8 mouse cellular contexts compared by ENCODE assay signal in the genomic region with DNA sequence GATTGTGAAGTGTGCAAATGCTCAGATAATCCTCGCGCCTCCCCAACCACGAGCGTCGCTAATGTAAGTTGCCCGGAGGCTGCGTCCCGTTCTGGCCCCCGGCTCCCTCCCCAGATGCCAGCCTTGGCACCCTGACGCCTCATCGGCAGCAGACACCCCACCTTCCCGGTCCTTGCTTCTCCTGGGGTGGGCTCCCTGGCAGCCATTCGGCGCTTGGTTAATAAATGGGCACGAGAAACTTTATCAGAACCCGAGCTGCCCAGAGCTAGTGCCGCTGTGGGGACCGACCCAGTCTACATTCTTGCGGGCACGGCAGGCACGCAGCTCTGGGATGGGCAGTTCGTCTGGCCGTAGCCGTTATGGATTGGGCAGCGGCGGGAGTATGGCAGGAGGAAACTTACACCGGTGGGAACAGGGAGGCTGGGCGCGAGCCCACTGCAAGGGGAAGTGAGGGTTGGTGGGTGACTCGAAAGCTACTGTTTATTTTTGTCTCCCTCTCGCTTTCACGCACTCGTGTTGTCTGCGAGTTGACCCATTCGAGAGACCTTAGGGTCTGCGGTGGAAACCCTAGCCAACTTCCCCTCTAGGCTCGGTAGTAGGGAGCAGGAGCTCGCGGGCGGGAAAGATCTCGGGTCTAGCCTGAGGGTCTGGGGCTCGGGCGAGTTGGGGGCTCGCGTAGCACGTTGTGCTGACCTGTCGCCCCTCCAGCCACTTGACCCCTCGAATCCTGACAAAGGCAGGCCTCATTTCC. TPM values are rescaled to one million over a fixed set of nuclear protein-coding genes. Genes with fewer than 3 reads are reported as not detected.
DNase-seq lines count a peak whose midpoint lies in the region; ATAC-seq and TF ChIP-seq lines count a peak whose summit lies in the region.

No protein-coding gene starts in this region.

- WGBS in intestine, embryonic 15.5 days, result under 1% methylated on average over 48 of the region's 48 CpGs
- WGBS in liver, embryonic 12.5 days (ENCODE audit: insufficient replicate concordance), result under 1% methylated on average over 48 of the region's 48 CpGs
- WGBS in stomach, embryonic 15.5 days, result under 1% methylated on average over 48 of the region's 48 CpGs

- peaks cover 22% of the 10 kb centered on the region for H3K4me1 ChIP-seq in intestine, embryonic 15.5 days (replicated peaks)
- H3K4me1 ChIP-seq in liver, embryonic 12.5 days, result peaks cover 55% of the 10 kb centered on the region
- H3K4me1 ChIP-seq in stomach, embryonic 15.5 days, result peaks cover 20% of the 10 kb centered on the region

- H3K27ac ChIP-seq in left cerebral cortex, adult 2 months, result peak overlapping the region; percentile 100
- H3K27ac ChIP-seq in intestine, embryonic 15.5 days, result peak overlapping the region; percentile 95
- H3K27ac ChIP-seq in liver, embryonic 12.5 days, result peak overlapping the region; percentile 94
- peak overlapping the region; percentile 99 for H3K27ac ChIP-seq in stomach, embryonic 15.5 days

- no peak for TF ChIP-seq CTCF in left cerebral cortex, adult 2 months (IDR thresholded peaks at IDR 0.05)

- peak overlapping the region; percentile 95 for H3K9ac ChIP-seq in intestine, embryonic 15.5 days
- H3K9ac ChIP-seq in liver, embryonic 12.5 days, result peak overlapping the region; percentile 88
- peak overlapping the region; percentile 90 for H3K9ac ChIP-seq in stomach, embryonic 15.5 days

- H3K36me3 ChIP-seq in intestine, embryonic 15.5 days, result no peaks in the 10 kb centered on the region
- H3K36me3 ChIP-seq in liver, embryonic 12.5 days, result peaks cover 6% of the 10 kb centered on the region; the same call in 1 of the 2 replicates
- no peaks in the 10 kb centered on the region for H3K36me3 ChIP-seq in stomach, embryonic 15.5 days

- intact Hi-C loops in left cerebral cortex, adult 2 months (cut with DNase I), result loop anchor here (2.0 kb wide), 3 partner anchors 20 to 212 kb away; no protein-coding TSS in a partner anchor

- no peaks in the 10 kb centered on the region for H3K9me3 ChIP-seq in intestine, embryonic 15.5 days
- H3K9me3 ChIP-seq in liver, embryonic 12.5 days (replicated peaks), result no peaks in the 10 kb centered on the region
- no peaks in the 10 kb centered on the region for H3K9me3 ChIP-seq in stomach, embryonic 15.5 days

- H3K4me3 ChIP-seq in left cerebral cortex, adult 2 months, result peak overlapping the region; percentile 84
- peak overlapping the region; percentile 88 for H3K4me3 ChIP-seq in intestine, embryonic 15.5 days (replicated peaks)
- peak overlapping the region; percentile 87 for H3K4me3 ChIP-seq in liver, embryonic 12.5 days
- peak overlapping the region; percentile 89 for H3K4me3 ChIP-seq in stomach, embryonic 15.5 days (replicated peaks)

- H3K4me2 ChIP-seq in intestine, embryonic 15.5 days (replicated peaks), result peak overlapping the region; percentile 84
- H3K4me2 ChIP-seq in liver, embryonic 12.5 days, result peak overlapping the region; percentile 90
- peak overlapping the region; percentile 84 for H3K4me2 ChIP-seq in stomach, embryonic 15.5 days

- no peaks in the 10 kb centered on the region for H3K27me3 ChIP-seq in intestine, embryonic 15.5 days (replicated peaks)
- no peaks in the 10 kb centered on the region; the same call in 1 of the 2 replicates for H3K27me3 ChIP-seq in liver, embryonic 12.5 days (replicated peaks)
- no peaks in the 10 kb centered on the region for H3K27me3 ChIP-seq in stomach, embryonic 15.5 days (replicated peaks)

- ATAC-seq in intestine, embryonic 15.5 days, result peak; percentile 29
- no peak for ATAC-seq in liver, embryonic 12.5 days
- ATAC-seq in stomach, embryonic 15.5 days (ENCODE audit: insufficient read depth, low FRiP score, low read depth), result no peak

- peak in 1 of 2 experiments; percentile 43 for DNase-seq in left cerebral cortex, adult 2 months (ENCODE audit: extremely low spot score in 1 of 2, low spot score in 2 of 2)
- no peak for DNase-seq in left cerebral cortex, adult 8-10 months (ENCODE audit: low spot score in 2 of 2)
- peak; percentile 67 for DNase-seq in embryo, embryonic 10 days (ENCODE audit: low spot score)
- DNase-seq in gastrocnemius, postnatal 4 days (ENCODE audit: low spot score in 2 of 2), result peak; percentile 41 to 63
- DNase-seq in naive thymus-derived CD4-positive, alpha-beta T cell, adult 2 months (ENCODE audit: low read depth), result peak; percentile 60

RNA-seq across cellular contexts. Expression of a gene that starts 1.5 kb away (rescaled TPM):
- 100 to 1,000 TPM; 278 to 279 TPM for total RNA-seq in left cerebral cortex, adult 2 months (2021)
- total RNA-seq in left cerebral cortex, adult 8-10 months (2022), result 100 to 1,000 TPM; 280 to 364 (median 327) TPM
- total RNA-seq in gastrocnemius, postnatal 4 days (2021), result 100 to 1,000 TPM; 119 to 134 TPM
- 149 and 165 TPM in 2 replicates for polyA plus RNA-seq in intestine, embryonic 15.5 days (2015; fragmentation: Nextera tagmentation; extraction: Ambion mirVana)
- polyA plus RNA-seq in liver, embryonic 12.5 days (2016; fragmentation: Nextera tagmentation; extraction: Ambion mirVana), result 112 and 122 TPM in 2 replicates
- polyA plus RNA-seq in stomach, embryonic 15.5 days (2015; fragmentation: Nextera tagmentation; extraction: Ambion mirVana), result 163 and 179 TPM in 2 replicates

Comparison
In these comparisons a context has a peak if more than half of its experiments do, and no peak if none do; other contexts are left out.
1. DNase-seq: peak in embryo, embryonic 10 days (single experiment), gastrocnemius, postnatal 4 days (2 of 2) and naive thymus-derived CD4-positive, alpha-beta T cell, adult 2 months (single experiment); none in left cerebral cortex, adult 8-10 months (0 of 2).
2. Peak in every context shown above with its lines, with median percentiles within 50 percentile points of each other: H3K27ac ChIP-seq, H3K4me3 ChIP-seq, H3K4me2 ChIP-seq and H3K9ac ChIP-seq.